Mouse (Mus musculus): ENCODE data around the gene Tenm3. TPM values are rescaled to one million over a fixed set of nuclear protein-coding genes. Genes with fewer than 3 reads are reported as not detected.

The Tenm3 gene
- polyA plus RNA-seq, 1 experiment from 2014 or later, result 36.1 TPM

DNA sequence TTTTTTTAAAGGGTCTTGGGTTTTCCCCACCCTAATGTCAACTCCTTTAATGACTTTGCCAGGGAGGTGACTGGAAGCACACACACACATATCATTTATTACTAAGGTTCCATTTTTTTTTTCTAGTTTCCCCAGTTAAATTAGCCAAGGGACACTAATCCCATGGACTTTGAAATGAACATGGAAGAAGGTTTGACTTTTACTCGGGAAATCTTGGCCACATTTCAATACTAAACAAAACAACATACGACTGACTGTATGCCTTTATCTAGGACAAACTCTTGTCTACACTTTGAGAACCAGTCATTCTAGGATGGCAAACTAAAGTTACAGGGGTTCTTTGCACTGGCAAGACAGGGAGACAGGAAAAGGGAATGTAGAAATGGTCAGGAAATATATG lies 170.3 kb downstream of the Tenm3 start:
- H3K27me3 ChIP-seq (ENCODE audit: control insufficient read depth, insufficient read depth, low read length), result no peaks in the 10 kb centered on the region
- WGBS, result 92% methylated on average over 2 of the region's 2 CpGs

DNA sequence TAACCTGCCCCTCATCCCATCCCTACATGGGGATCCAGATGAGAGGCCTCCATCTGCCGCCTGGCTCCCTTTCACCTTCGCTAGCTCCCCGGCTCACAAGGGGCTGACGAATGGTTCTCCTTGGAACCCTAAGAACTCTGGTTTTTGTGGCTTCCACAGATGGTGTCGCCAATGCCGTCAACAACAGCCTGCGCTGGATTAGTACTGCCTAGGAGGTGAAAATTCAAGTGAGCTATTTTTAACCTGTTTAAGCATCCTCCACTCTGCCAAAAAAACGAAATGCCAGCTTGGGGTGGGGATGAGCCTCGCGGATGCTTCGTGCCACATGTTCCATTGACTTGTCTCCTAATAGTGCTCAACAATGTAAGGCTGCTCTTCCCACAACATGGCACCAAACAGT lies 171.3 kb downstream of the Tenm3 start:
- Histone ChIP-seq H3K9ac (ENCODE audit: low read length) (no peak overlapping the region), H3K9me3 (ENCODE audit: control insufficient read depth, low read length) (no peaks in the 10 kb centered on the region), H3K27ac (ENCODE audit: low read depth, low read length) (no peak overlapping the region), H3K4me1 (ENCODE audit: control insufficient read depth, insufficient read depth, low read length) (no peaks in the 10 kb centered on the region), H3K4me2 (ENCODE audit: low read depth) (no peak overlapping the region), H3K27me3 (ENCODE audit: control insufficient read depth, insufficient read depth, low read length) (no peaks in the 10 kb centered on the region), H3K36me3 (ENCODE audit: control insufficient read depth, insufficient read depth, low read length) (no peaks in the 10 kb centered on the region), H3K4me3 (ENCODE audit: low read depth, low read length) (no peak overlapping the region)
- ATAC-seq (ENCODE audit: insufficient read depth, low FRiP score, low TSS enrichment) (no peak), DNase-seq (ENCODE audit: low spot score) (no peak)
- WGBS, result 93% methylated on average over 11 of the region's 11 CpGs

More for the DNA sequence above, 170.3 kb downstream of the Tenm3 start:
- Histone ChIP-seq H3K9me3 (ENCODE audit: control insufficient read depth, low read length) (no peaks in the 10 kb centered on the region), H3K9ac (ENCODE audit: low read length) (no peak overlapping the region), H3K4me2 (ENCODE audit: low read depth) (no peak overlapping the region), H3K4me1 (ENCODE audit: control insufficient read depth, insufficient read depth, low read length) (no peaks in the 10 kb centered on the region), H3K27ac (ENCODE audit: low read depth, low read length) (no peak overlapping the region), H3K4me3 (ENCODE audit: low read depth, low read length) (no peak overlapping the region), H3K36me3 (ENCODE audit: control insufficient read depth, insufficient read depth, low read length) (no peaks in the 10 kb centered on the region)
- ATAC-seq (ENCODE audit: insufficient read depth, low FRiP score, low TSS enrichment) (no peak), DNase-seq (ENCODE audit: low spot score) (no peak)

DNA sequence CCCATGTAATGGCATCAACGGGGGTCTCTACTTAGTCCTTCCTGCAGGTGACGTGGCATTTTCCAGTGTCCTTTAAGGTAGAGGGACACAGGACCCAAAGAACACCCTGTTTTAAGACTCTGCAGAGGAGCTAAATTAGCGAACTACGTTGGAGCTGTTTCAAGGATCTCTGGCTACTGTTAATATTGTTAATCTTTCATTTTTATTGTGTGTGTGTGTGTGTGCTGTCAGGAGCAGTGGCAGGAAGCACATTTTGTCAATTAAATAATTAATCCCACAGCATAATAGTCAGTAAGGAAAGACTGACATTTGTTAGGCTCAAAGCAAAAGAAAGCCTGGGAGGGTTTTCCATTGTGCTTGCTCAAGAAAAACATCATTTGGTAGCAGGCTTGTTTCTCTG lies 172.4 kb downstream of the Tenm3 start:
- H3K4me1 ChIP-seq (ENCODE audit: control insufficient read depth, insufficient read depth, low read length), result no peaks in the 10 kb centered on the region
- 88% methylated on average over 4 of the region's 4 CpGs for WGBS
- no peak for ATAC-seq (ENCODE audit: insufficient read depth, low FRiP score, low TSS enrichment)
- no peak overlapping the region for H3K9ac ChIP-seq (ENCODE audit: low read length)
- no peak overlapping the region for H3K4me3 ChIP-seq (ENCODE audit: low read depth, low read length)
- no peaks in the 10 kb centered on the region for H3K36me3 ChIP-seq (ENCODE audit: control insufficient read depth, insufficient read depth, low read length)
- H3K9me3 ChIP-seq (ENCODE audit: control insufficient read depth, low read length), result no peaks in the 10 kb centered on the region
- no peaks in the 10 kb centered on the region for H3K27me3 ChIP-seq (ENCODE audit: control insufficient read depth, insufficient read depth, low read length)
- DNase-seq (ENCODE audit: low spot score), result no peak
- H3K27ac ChIP-seq (ENCODE audit: low read depth, low read length), result no peak overlapping the region
- H3K4me2 ChIP-seq (ENCODE audit: low read depth), result no peak overlapping the region

DNA sequence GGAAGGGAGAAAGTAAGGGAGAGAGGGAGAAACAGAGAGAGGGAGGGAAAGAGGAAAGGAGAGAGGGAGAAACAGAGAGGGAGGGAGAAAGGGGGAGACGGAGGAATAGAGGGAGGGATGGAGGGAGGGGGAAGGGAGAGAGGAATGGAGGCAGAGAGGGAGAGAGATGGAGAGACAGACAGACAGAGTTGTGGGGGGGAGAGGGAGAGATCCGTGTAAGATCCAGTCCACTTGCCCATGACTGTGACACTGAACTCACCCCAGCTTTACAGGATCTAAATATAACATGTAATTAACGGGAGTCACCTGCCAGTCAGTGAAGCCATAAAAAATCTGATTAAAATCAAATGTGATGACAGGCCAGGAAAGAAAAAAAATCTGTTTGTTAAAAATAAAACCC lies 172.9 kb downstream of the Tenm3 start:
- WGBS, result 75% methylated on average over 3 of the region's 3 CpGs
- Histone ChIP-seq H3K4me2 (ENCODE audit: low read depth) (no peak overlapping the region), H3K36me3 (ENCODE audit: control insufficient read depth, insufficient read depth, low read length) (no peaks in the 10 kb centered on the region), H3K27me3 (ENCODE audit: control insufficient read depth, insufficient read depth, low read length) (no peaks in the 10 kb centered on the region), H3K27ac (ENCODE audit: low read depth, low read length) (no peak overlapping the region), H3K4me3 (ENCODE audit: low read depth, low read length) (no peak overlapping the region), H3K9ac (ENCODE audit: low read length) (no peak overlapping the region), H3K4me1 (ENCODE audit: control insufficient read depth, insufficient read depth, low read length) (no peaks in the 10 kb centered on the region), H3K9me3 (ENCODE audit: control insufficient read depth, low read length) (no peaks in the 10 kb centered on the region)
- no peak for DNase-seq (ENCODE audit: low spot score)
- ATAC-seq (ENCODE audit: insufficient read depth, low FRiP score, low TSS enrichment), result no peak

DNA sequence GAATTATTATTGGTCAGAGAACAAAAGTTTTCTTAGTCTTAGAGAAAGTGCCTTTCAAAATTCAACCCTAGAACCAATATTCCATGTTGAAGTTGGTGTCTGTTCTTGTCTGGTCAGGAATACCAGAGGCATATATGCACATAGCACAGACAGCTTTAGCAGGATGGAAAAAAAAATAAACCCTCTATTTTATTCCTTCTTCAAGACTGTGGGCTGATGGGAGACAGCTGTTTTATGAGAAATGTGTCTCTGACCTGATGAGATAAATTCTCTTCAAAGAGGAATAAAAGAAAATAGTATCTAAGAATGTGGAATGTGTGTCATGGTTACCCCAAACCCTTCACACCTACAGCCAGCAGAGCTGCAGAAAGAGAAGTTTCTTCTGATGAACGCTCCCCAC lies 173.4 kb downstream of the Tenm3 start:
- Histone ChIP-seq H3K4me2 (ENCODE audit: low read depth) (no peak overlapping the region), H3K36me3 (ENCODE audit: control insufficient read depth, insufficient read depth, low read length) (no peaks in the 10 kb centered on the region), H3K9me3 (ENCODE audit: control insufficient read depth, low read length) (no peaks in the 10 kb centered on the region), H3K4me3 (ENCODE audit: low read depth, low read length) (no peak overlapping the region), H3K27ac (ENCODE audit: low read depth, low read length) (no peak overlapping the region), H3K9ac (ENCODE audit: low read length) (no peak overlapping the region), H3K4me1 (ENCODE audit: control insufficient read depth, insufficient read depth, low read length) (no peaks in the 10 kb centered on the region), H3K27me3 (ENCODE audit: control insufficient read depth, insufficient read depth, low read length) (no peaks in the 10 kb centered on the region)
- ATAC-seq (ENCODE audit: insufficient read depth, low FRiP score, low TSS enrichment) (no peak), DNase-seq (ENCODE audit: low spot score) (no peak)
- WGBS, result 79% methylated on average over 1 of the region's 1 CpGs

DNA sequence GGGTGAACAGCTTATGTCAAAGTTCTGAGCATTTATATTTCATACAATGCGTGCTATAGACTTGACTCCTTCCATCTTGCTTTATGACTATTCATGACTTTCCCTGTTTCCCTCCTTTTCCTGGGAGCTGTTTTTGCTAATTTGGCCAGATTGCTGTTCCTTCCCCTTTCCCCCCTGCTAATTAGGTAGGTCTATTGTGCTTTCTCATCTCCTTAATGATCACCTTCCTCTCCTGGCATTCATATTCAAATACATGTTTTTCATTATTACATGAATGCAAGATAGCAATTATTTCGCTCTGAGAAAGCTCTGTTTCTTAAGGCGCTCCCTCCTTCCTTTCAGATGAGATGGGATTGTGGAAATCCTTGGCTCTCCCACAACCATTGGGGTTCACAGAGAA lies 178.6 kb downstream of the Tenm3 start:
- no peak overlapping the region for H3K27ac ChIP-seq (ENCODE audit: low read depth, low read length)
- ATAC-seq (ENCODE audit: insufficient read depth, low FRiP score, low TSS enrichment) (no peak), DNase-seq (ENCODE audit: low spot score) (no peak)
- no peak overlapping the region for H3K9ac ChIP-seq (ENCODE audit: low read length)
- no peaks in the 10 kb centered on the region for H3K9me3 ChIP-seq (ENCODE audit: control insufficient read depth, low read length)
- WGBS, result 84% methylated on average over 3 of the region's 3 CpGs
- H3K4me3 ChIP-seq (ENCODE audit: low read depth, low read length), result no peak overlapping the region
- no peaks in the 10 kb centered on the region for H3K36me3 ChIP-seq (ENCODE audit: control insufficient read depth, insufficient read depth, low read length)
- H3K27me3 ChIP-seq (ENCODE audit: control insufficient read depth, insufficient read depth, low read length), result no peaks in the 10 kb centered on the region
- H3K4me2 ChIP-seq (ENCODE audit: low read depth), result no peak overlapping the region
- H3K4me1 ChIP-seq (ENCODE audit: control insufficient read depth, insufficient read depth, low read length), result no peaks in the 10 kb centered on the region

DNA sequence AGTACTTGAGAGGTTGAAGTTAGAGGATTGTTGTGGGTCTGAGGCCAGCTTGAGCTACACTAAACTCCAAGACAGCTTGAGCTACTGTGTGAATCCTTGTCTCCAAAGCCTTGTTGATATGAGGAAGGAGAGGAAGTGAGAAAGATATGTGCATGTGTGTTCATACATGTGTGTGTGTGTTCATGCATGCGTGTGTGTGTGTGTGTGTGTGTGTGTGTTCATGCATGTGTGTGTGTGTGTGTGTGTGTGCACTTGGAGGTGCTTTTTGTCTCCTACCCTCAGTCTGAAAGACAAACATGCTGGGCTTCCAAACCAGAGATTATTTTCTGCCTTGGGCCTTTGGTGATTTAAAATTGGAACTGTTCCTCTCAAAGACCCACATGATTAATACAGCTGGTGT lies 184.5 kb downstream of the Tenm3 start:
- H3K27me3 ChIP-seq (ENCODE audit: control insufficient read depth, insufficient read depth, low read length), result no peaks in the 10 kb centered on the region
- H3K9me3 ChIP-seq (ENCODE audit: control insufficient read depth, low read length), result no peaks in the 10 kb centered on the region
- H3K4me2 ChIP-seq (ENCODE audit: low read depth), result no peak overlapping the region
- WGBS, result 89% methylated on average over 1 of the region's 1 CpGs
- H3K4me1 ChIP-seq (ENCODE audit: control insufficient read depth, insufficient read depth, low read length), result no peaks in the 10 kb centered on the region
- ATAC-seq (ENCODE audit: insufficient read depth, low FRiP score, low TSS enrichment) (no peak), DNase-seq (ENCODE audit: low spot score) (no peak)
- H3K4me3 ChIP-seq (ENCODE audit: low read depth, low read length), result no peak overlapping the region
- H3K27ac ChIP-seq (ENCODE audit: low read depth, low read length), result no peak overlapping the region
- no peaks in the 10 kb centered on the region for H3K36me3 ChIP-seq (ENCODE audit: control insufficient read depth, insufficient read depth, low read length)
- no peak overlapping the region for H3K9ac ChIP-seq (ENCODE audit: low read length)

DNA sequence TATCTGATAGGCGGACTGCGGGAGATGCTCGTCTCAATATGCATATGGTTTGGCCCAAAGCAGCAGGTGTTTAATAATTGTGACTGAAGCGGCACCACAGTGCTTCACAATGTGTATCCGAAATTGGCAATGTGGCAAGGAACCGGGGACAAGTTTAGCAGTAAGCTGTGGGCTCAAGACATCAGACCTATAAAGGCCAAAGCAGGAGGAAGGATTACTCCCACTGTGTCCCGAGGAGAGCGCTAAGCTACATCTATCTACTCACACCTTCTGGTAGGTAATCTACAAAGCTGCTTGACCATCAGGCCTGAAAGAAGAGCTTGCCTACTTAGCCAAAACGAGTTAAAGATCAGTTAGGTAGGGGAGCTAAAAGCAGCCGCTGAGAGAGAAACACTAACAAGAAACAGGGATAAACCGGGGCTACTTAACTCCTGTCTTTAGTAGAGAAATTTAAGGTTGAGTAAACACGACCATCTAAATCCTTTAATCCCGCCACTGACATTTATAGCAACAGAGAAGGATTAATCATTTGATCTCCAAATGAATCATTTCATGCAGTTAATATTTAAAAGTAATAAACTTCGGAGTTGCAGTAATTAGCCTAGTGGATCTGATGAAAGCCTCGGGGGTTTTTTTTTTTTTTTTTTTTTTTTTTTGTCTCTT lies 188.2 kb downstream of the Tenm3 start:
- H3K9me3 ChIP-seq (ENCODE audit: control insufficient read depth, low read length), result no peaks in the 10 kb centered on the region
- DNase-seq (ENCODE audit: low spot score), result no peak
- WGBS, result 81% methylated on average over 15 of the region's 15 CpGs
- H3K4me2 ChIP-seq (ENCODE audit: low read depth), result no peak overlapping the region
- H3K36me3 ChIP-seq (ENCODE audit: control insufficient read depth, insufficient read depth, low read length), result no peaks in the 10 kb centered on the region
- H3K27me3 ChIP-seq (ENCODE audit: control insufficient read depth, insufficient read depth, low read length), result no peaks in the 10 kb centered on the region
- H3K27ac ChIP-seq (ENCODE audit: low read depth, low read length), result no peak overlapping the region
- ATAC-seq (ENCODE audit: insufficient read depth, low FRiP score, low TSS enrichment), result no peak
- H3K4me3 ChIP-seq (ENCODE audit: low read depth, low read length), result no peak overlapping the region
- H3K4me1 ChIP-seq (ENCODE audit: control insufficient read depth, insufficient read depth, low read length), result no peaks in the 10 kb centered on the region
- H3K9ac ChIP-seq (ENCODE audit: low read length), result no peak overlapping the region

DNA sequence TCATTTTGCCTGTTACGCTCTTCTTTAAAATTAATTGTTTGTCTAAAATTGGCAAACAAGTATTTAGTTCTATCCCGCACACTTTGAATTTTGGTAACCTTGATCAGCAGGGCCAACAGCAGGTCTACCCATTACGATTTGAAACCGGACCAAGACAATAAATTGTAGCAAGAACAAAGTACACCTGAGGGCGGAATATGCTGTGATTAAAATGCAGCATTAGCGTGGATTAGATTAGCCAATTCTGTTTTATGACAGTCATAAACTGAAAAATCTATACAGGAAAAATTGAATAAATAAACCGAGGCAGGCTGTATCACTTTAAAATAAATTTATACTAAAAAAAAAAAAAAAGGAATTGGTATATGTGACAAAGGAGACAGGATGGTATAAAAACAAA lies 193.9 kb downstream of the Tenm3 start:
- Histone ChIP-seq H3K4me3 (ENCODE audit: low read depth, low read length) (no peak overlapping the region), H3K27me3 (ENCODE audit: control insufficient read depth, insufficient read depth, low read length) (no peaks in the 10 kb centered on the region), H3K4me1 (ENCODE audit: control insufficient read depth, insufficient read depth, low read length) (no peaks in the 10 kb centered on the region), H3K9ac (ENCODE audit: low read length) (no peak overlapping the region), H3K36me3 (ENCODE audit: control insufficient read depth, insufficient read depth, low read length) (no peaks in the 10 kb centered on the region), H3K4me2 (ENCODE audit: low read depth) (no peak overlapping the region), H3K27ac (ENCODE audit: low read depth, low read length) (no peak overlapping the region), H3K9me3 (ENCODE audit: control insufficient read depth, low read length) (no peaks in the 10 kb centered on the region)
- WGBS, result 92% methylated on average over 7 of the region's 7 CpGs
- ATAC-seq (ENCODE audit: insufficient read depth, low FRiP score, low TSS enrichment), result no peak
- DNase-seq (ENCODE audit: low spot score), result no peak
